Mouse (Mus musculus) cerebellum, postnatal 25 days (tissue): ENCODE results near the gene Pus7l.
"Not testable (repeated sequence)": the region's sequence is repeated elsewhere in the genome, so short reads cannot be mapped to it uniquely, and the experiment has no call there.

Experiments used
- DNase-seq, 2 experiments: peaks; one replicate each; pipeline ENCODE4 v3.0.0; 2021; ENCODE audit warnings: mixed read lengths in 2 of 2

Pus7l gene

GRCm38 (mm10) chr15:94542567-94543408 lies 559 bp downstream of the Pus7l start:
- DNase-seq, result no peak

GRCm38 (mm10) chr15:94539296-94539695 lies 4.1 kb downstream of the Pus7l start:
- DNase-seq, result no peak

GRCm38 (mm10) chr15:94535521-94535920 lies 7.8 kb downstream of the Pus7l start:
- DNase-seq, result no peak

DNA sequence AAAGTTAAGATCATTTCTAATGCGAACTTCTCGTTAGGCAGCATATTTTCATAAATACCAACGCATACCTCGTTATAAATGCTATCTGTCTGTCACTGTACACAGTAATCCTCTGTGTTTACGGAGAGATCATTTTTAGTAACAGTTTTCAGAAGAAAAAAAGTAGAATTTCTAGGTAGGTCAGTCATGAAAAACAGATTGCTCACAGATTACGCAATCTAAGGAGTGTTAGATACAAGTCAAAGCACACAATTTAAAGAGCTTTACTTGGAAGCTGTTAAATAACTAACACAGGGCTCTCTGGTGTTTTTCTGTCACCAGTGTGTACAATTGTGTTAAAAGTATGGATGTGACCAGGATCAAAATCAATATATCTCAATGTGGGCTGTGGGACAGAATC lies 10.4 kb downstream of the Pus7l start:
- DNase-seq, result no peak

DNA sequence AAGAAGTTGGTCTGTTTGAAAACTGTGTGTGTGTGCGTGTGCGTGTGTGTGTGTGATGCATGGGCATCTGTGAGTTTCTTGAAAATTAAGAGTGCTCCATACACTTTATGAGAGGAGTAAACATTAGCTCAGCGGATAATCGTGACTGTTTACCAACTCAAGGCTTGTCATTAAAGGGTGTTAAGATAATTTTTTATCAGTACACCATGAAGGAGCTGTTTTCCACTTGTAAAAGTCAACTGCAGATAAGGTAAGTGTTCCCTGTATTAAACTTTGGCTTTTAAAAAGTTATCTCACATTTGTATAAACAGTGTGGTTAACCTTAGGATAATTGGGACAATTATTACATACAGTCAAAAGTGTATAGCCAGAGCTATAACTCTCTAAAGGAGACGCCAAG lies 11.0 kb downstream of the Pus7l start:
- DNase-seq, result no peak

DNA sequence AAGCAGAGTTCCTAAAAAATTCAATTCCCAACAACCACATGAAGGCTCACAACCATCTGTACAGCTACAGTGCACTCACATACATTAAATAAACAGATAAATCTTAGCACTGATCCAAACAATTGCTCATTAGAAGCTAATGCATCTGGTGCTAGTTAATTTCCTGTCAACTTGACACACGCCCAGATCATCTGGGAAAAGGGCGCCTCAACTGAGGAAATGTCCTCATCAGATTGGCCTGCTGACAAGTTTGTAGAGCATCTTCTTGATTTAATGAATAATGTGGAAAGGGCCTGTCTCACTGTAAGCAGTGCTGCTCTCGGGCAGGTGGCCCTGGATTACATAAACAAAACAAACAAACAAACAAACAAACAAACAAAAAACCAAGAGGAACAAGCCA lies 12.8 kb downstream of the Pus7l start:
- no peak for DNase-seq

- no peak for DNase-seq
Observed at GRCm38 (mm10) chr15:94524956-94525355, 18.4 kb downstream of the Pus7l start.

- no peak for DNase-seq
Observed at GRCm38 (mm10) chr15:94523251-94523650, 20.1 kb downstream of the Pus7l start.

DNA sequence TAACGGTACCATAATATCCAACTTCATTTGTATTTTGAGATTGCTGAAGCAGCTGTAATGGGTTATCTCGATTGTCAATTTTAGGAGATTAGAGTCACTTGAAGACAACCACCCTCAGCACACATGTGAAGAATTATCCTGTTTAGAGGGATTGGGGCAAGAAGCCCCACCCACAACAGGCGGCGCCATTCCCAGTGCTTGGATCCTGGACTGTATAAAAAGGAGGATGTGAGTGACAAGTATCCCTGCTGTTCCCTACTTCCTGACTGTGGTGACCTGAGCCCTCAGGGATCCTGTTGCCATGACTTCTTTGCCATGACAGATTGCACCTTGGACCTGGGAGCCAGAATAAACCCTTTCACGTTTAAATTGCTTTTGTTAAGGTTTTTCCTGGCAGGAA lies 22.4 kb downstream of the Pus7l start:
- DNase-seq, result no peak

DNA sequence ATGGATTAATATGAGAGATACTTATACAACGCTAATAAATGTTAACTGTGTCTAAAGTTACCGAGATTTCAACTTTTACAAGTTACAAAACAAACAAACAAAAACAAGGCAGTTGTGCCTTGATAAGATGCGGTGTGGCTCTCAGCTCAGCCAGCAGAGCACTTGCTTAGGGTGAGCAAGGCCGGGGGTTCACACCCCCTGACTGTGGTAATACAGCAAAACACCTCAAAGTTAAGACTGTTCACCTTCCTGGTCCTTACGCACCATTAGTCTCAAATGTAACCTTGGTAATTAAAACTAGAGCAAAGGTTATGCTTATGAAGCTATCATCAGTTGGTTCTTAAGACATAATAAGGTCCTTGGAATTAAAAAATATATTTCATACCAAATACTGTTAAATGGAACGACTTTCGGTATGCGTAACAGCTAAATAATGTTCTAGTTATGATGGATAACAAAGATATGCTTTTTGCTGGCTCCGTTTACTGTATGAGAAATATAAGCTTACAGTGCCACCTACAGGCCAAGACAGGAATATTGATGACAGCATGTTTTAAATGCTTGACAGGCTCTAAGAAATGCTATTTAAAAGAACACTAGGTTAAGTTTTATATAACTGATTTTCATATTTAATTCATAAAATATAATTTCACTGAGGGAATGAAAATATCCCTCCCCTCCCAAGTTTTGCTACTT lies 23.0 kb downstream of the Pus7l start:
- DNase-seq, result peak in 1 of 2 experiments; percentile 57

DNA sequence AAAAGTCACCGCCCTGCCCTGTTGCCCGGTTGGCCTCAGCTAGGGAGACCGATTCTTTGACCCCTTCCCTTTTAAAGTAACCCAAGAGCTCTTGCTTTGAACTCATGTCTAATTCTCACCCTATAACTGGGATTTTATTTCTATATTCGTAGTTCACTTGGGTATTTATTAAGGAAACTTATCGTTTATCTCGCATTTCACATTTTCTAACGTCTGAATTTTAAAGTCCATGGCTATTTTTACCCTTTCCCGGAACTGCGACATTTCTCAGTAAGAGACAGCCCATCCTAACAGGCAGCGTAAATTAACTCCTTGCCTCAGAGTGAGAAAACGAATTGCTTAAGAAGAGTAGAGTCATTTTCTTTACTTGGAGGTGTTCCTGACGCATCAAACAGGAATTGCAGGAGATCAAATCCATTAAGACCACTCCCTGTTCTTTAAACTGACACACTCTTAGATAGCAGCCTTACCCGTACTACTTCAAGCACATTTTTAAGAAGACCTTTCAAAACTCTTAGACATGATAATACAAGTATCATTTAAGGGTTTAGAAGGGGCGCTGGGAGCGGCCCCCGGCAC lies 25.3 kb downstream of the Pus7l start:
- no peak for DNase-seq

DNA sequence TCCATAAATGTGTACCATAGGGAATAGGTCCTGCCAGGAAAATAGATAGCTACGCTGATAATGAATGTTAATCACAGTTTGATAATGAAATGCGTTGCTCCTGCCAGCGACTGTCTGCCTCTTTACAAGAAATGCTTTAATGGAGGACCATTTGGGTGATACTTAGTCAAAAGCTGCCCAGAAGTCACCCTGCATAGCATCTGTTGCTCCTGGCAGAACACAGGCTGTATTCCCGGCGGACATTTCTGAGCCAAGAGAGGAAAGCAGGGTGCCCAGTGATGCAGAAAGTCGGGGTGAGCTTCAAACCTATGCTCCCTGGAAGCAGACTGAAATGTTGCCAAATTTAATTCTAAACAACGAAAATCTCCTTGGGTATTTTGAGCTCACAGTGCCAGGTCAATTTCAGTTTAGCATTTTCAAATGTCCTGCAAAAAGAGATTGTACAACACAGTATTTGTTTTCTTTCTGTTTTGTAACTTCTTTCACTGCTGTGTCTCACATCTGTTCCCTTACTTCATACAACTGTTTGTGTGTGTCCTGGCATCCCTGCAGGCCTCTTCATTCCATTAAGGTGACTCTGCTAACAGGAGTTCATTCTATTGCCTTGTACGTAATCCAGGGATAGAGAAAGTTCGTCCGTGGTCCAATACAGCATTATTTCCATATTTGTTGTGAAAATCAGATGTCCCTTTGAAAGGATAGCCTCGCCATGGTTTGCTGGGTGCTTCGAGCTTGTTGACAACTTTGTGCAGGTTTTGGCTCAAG lies 39.7 kb downstream of the Pus7l start:
- peak in 1 of 2 experiments; percentile 16 for DNase-seq

DNA sequence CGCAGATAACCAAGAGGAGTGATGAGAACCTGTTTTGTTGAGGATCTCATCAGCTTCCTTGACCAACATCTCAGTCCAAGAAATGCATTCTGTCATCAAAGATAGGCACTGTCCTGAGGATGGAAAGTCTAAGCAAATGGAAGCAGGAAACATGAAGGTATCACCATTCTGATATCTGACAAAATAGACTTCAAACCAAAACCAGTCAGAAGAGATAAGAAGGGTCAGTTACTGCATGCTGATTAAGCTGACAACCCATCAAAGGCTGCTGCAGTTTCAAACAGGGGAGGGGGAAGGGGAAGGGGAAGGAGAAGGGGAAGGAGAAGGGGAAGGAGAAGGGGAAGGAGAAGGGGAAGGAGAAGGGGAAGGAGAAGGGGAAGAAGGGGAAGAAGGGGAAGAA lies 44.1 kb downstream of the Pus7l start:
- DNase-seq, result no peak

DNA sequence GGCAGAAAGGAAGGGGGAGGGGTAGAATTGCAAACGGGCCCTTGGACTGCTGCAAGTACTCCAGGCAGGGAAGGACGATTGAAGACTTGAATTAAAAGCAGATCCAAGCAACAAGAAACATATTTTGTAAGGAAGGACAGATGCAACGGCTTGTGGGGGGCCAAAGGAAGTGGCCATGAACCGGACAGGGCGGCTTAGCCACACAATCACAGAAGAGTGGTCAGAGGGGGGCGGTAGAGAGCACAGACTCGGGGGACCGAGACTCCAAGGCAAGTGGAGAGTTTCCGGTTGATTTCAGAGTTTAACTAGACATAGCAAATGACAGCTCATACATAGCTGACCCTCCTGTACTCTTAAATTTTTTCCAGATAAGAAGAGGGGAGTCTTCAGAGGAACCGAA lies 47.4 kb downstream of the Pus7l start:
- DNase-seq, result peak in 1 of 2 experiments; percentile 21

GRCm38 (mm10) chr15:94494445-94494844 lies 48.9 kb downstream of the Pus7l start:
- no peak for DNase-seq

GRCm38 (mm10) chr15:94489433-94489832 lies 53.9 kb downstream of the Pus7l start:
- DNase-seq, result no peak

DNA sequence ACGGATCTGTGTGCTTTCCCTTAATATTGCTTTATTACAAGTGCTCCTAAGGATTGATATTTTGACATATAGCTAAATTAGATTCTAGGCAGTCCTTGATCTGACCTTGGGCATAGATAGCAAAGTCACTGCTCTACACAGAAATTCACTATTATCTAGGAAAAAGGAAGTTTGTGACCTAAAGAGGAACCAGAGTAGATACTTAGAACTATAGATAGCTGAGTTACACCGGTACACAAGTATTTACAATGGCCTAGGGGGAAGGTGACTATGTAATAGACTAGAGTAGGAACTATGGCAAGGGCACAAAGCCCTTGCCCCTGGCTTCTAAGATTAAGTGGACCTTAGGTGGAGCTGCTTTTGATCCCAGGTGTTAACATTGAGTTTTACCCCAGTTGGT lies 55.3 kb downstream of the Pus7l start:
- not testable (repeated sequence) for DNase-seq

DNA sequence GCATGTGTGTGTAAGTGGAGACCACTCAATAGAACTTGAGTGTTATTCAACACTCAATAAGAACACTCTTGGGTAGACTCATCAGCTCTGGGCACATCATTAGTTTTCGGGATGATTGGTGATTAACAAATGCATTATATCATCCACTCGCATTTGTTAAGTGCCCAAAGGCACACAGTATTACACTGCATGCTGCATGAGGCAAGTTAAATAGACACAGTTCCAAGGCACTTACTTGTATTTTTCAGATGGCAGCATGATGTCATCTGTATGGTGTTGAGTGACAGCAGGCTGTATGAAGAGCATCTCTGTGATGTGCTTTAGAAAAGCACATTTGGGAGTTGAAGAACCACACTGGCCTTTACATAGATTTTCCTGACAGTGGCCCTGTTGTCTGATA lies 60.8 kb downstream of the Pus7l start:
- DNase-seq, result no peak

- DNase-seq, result no peak
Observed at GRCm38 (mm10) chr15:94480792-94481191, 62.6 kb downstream of the Pus7l start.

GRCm38 (mm10) chr15:94480248-94480647 lies 63.1 kb downstream of the Pus7l start:
- no peak for DNase-seq

DNA sequence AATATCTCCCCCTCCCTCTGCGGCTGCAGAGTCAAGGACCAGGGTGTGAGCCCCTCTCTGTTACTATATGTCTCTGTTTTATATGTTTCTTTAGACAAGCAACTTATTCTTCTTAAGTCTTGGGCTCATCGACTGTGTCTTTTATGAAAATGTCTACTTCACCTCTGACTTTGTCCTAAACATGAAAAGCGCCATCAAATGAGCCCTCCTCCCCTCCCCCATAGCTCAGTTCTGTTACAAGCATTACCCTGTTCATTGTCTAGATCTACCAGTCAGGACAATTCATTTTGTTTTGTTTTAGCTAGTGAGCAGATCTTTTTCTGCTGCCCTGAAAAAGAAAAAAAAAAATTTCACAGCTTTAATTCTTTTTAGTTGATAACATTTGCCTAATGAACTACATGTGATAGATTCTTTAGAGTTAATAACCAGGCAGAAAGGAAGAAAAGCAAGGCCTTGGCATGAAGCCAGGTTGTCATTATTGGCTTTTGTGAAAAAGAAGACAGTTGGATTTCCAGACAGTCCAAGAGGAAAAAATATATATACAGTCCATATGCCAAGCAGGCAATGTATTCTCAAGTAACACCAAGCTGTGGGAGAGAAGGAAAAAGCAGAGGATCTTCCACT lies 63.7 kb downstream of the Pus7l start:
- DNase-seq, result no peak

GRCm38 (mm10) chr15:94478706-94479105 lies 64.6 kb downstream of the Pus7l start:
- DNase-seq, result no peak

DNA sequence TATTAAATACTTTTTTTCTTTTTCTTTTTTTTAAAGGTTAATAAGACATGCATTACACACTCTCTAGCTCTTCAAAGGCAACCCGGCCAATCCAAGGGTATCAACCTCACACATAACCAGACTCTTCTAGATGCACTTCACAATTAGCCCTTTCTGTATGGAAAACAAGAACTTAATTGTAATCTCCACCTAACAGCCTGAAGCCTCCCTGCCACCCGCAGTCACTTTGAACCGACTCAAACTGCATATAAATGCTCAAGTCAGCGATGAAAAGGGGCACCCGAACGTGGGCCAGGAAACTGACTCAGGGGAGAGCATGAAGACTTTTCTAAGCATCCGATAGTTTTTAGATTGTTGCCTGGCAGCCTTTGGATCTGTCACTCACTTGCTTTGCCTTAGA lies 66.1 kb downstream of the Pus7l start:
- no peak for DNase-seq
